Mouse (Mus musculus) cerebellum, adult 2 months (tissue): ENCODE measurements at regions not wholly inside any gene's neighbourhood (a gene's known extent, or its start where the extent isn't known, plus 50 kb on each side); places are given as distances from the start of the nearest gene placed in this dataset.

Experiments
- DNase-seq, 2 experiments: peaks; one replicate each; pipeline ENCODE4 v3.0.0; 2021
- H3K27ac ChIP-seq: fragments of 200-500 bp; 2 replicates; pipeline ENCODE4 v1.5.1; 2012; ENCODE audit warnings: low read length, control low read depth, inconsistent platforms; ENCODE audit not compliant: insufficient read depth
- H3K27me3 ChIP-seq: fragments of 200-500 bp; 2 replicates; pipeline ENCODE4 v1.6.1; 2012; ENCODE audit warnings: inconsistent platforms, mild to moderate bottlenecking, low read length, moderate library complexity; ENCODE audit not compliant: control insufficient read depth, insufficient read depth
- H3K4me1 ChIP-seq: fragments of 200-500 bp; 2 replicates; pipeline ENCODE4 v1.6.1; 2011; ENCODE audit warnings: low read length; ENCODE audit not compliant: control insufficient read depth, insufficient read depth
- H3K4me3 ChIP-seq: fragments of 200-500 bp; replicated peaks from 2 replicates; pipeline ENCODE3; 2011; ENCODE audit warnings: mild to moderate bottlenecking, low read depth, low read length, control low read depth; ENCODE audit not compliant: insufficient read depth
- CTCF ChIP-seq: fragments of 200-500 bp; IDR thresholded peaks from 2 replicates; pipeline ENCODE4 v1.5.1; 2011; ENCODE audit warnings: low read depth, mild to moderate bottlenecking, control low read depth, low read length, moderate library complexity, borderline replicate concordance; ENCODE audit not compliant: insufficient read depth
- POLR2A ChIP-seq: fragments of 200-500 bp; IDR thresholded peaks from 2 replicates; pipeline ENCODE4 v1.6.1; 2011; ENCODE audit warnings: low read length, control low read depth, borderline replicate concordance; ENCODE audit not compliant: insufficient read depth
- WGBS: fragments of 180-500 bp; shearing (Covaris S2); methylation state at CpG from one replicate; pipeline ENCODE4 v1.1.7; 2018; 5-methylcytosine and 5-hydroxymethylcytosine counted together

- WGBS: 43% methylated on average over 13 of the region's 13 CpGs
- Histone ChIP-seq H3K4me3 (no peak overlapping the region), H3K4me1 (no peaks in the 10 kb centered on the region), H3K27ac (no peak overlapping the region), H3K27me3 (no peaks in the 10 kb centered on the region)
- TF ChIP-seq POLR2A (no peak), CTCF (no peak)
- no peak for DNase-seq
Measured at GRCm38 (mm10) chr12:110371886-110372690, 74.8 kb upstream of the Ppp2r5c start.

- no peak for TF ChIP-seq CTCF
- TF ChIP-seq POLR2A: no peak
- Histone ChIP-seq H3K4me3 (no peak overlapping the region), H3K27ac (no peak overlapping the region), H3K27me3 (no peaks in the 10 kb centered on the region), H3K4me1 (no peaks in the 10 kb centered on the region)
- DNase-seq: no peak
- 68% methylated on average over 9 of the region's 9 CpGs for WGBS
Measured at GRCm38 (mm10) chr12:110372986-110373385, 73.9 kb upstream of the Ppp2r5c start.

GRCm38 (mm10) chr12:110373408-110374065 lies 73.4 kb upstream of the Ppp2r5c start:
- TF ChIP-seq CTCF (peak; percentile 87), POLR2A (no peak)
- 2% methylated on average over 27 of the region's 27 CpGs for WGBS
- H3K4me3 ChIP-seq: peak overlapping the region; percentile 25
- no peak overlapping the region for H3K27ac ChIP-seq
- H3K27me3 ChIP-seq: no peaks in the 10 kb centered on the region
- H3K4me1 ChIP-seq: no peaks in the 10 kb centered on the region
- peak; percentile 69 to 79 for DNase-seq

- no peaks in the 10 kb centered on the region for H3K4me1 ChIP-seq
- no peaks in the 10 kb centered on the region; the same call in 1 of the 2 replicates for H3K27me3 ChIP-seq
- no peak overlapping the region for H3K4me3 ChIP-seq
- no peak for DNase-seq
- H3K27ac ChIP-seq: no peak overlapping the region
- no peak for TF ChIP-seq CTCF
- no peak for TF ChIP-seq POLR2A
- 3% methylated on average over 15 of the region's 15 CpGs for WGBS
Measured at GRCm38 (mm10) chr12:110375139-110375538, 71.8 kb upstream of the Ppp2r5c start.

GRCm38 (mm10) chr12:110376062-110376837 lies 70.7 kb upstream of the Ppp2r5c start:
- TF ChIP-seq CTCF (peak; percentile 14; the same call in 1 of the 2 replicates), POLR2A (no peak)

GRCm38 (mm10) chr12:110376838-110377150 lies 70.1 kb upstream of the Ppp2r5c start:
- WGBS: 56% methylated on average over 4 of the region's 4 CpGs
- no peak for TF ChIP-seq POLR2A
- TF ChIP-seq CTCF: no peak
- H3K27ac ChIP-seq: no peak overlapping the region
- H3K27me3 ChIP-seq: no peaks in the 10 kb centered on the region; the same call in 1 of the 2 replicates
- H3K4me1 ChIP-seq: no peaks in the 10 kb centered on the region
- no peak overlapping the region for H3K4me3 ChIP-seq
- DNase-seq: no peak

More at GRCm38 (mm10) chr12:110376062-110376837, 70.7 kb upstream of the Ppp2r5c start:
- no peaks in the 10 kb centered on the region; the same call in 1 of the 2 replicates for H3K27me3 ChIP-seq
- H3K4me3 ChIP-seq: no peak overlapping the region
- peak in 1 of 2 experiments; percentile 22 for DNase-seq
- H3K27ac ChIP-seq: no peak overlapping the region
- WGBS: 24% methylated on average over 7 of the region's 7 CpGs
- no peaks in the 10 kb centered on the region for H3K4me1 ChIP-seq

- Histone ChIP-seq H3K27ac (no peak overlapping the region), H3K27me3 (no peaks in the 10 kb centered on the region; the same call in 1 of the 2 replicates), H3K4me1 (no peaks in the 10 kb centered on the region), H3K4me3 (no peak overlapping the region)
- WGBS: 55% methylated on average over 6 of the region's 6 CpGs
- no peak for DNase-seq
- TF ChIP-seq CTCF: no peak
- TF ChIP-seq POLR2A: no peak
Measured at GRCm38 (mm10) chr12:110377306-110377705, 69.6 kb upstream of the Ppp2r5c start.

GRCm38 (mm10) chr12:110377734-110378133 lies 69.2 kb upstream of the Ppp2r5c start:
- Histone ChIP-seq H3K27me3 (no peaks in the 10 kb centered on the region; the same call in 1 of the 2 replicates), H3K4me1 (no peaks in the 10 kb centered on the region), H3K4me3 (no peak overlapping the region), H3K27ac (no peak overlapping the region)
- WGBS: 42% methylated on average over 10 of the region's 10 CpGs
- no peak for TF ChIP-seq POLR2A
- TF ChIP-seq CTCF: peak; percentile 29; the same call in 1 of the 2 replicates
- no peak for DNase-seq
